Mouse (Mus musculus) liver, embryonic 11.5 days (tissue): ENCODE measurements around the gene Paics. TPM values are rescaled to one million over a fixed set of nuclear protein-coding genes. Genes with fewer than 3 reads are reported as not detected.

Experiments used
- ATAC-seq: fragments of 200-750 bp; cut with Nextera tagmentation; replicated peaks from 2 replicates; pipeline ENCODE4 v1.8.0; 2017; ENCODE audit warnings: moderate number of reproducible peaks, mild to moderate bottlenecking, moderate TSS enrichment, moderate library complexity; ENCODE audit not compliant: low FRiP score
- DNase-seq: peaks from one replicate; pipeline ENCODE4 v3.0.0-alpha.2; 2017; ENCODE audit warnings: low spot score
- H3K27ac ChIP-seq: fragments of 300-500 bp; sonication (generic); 2 replicates; pipeline ENCODE4 v1.5.1; 2014; ENCODE audit warnings: mild to moderate bottlenecking, low read depth, low read length, control low read depth
- H3K27me3 ChIP-seq: fragments of 300-500 bp; sonication (generic); replicated peaks from 2 replicates; pipeline ENCODE4 v1.6.1; 2014; ENCODE audit warnings: low read length, mixed read lengths; ENCODE audit not compliant: control insufficient read depth, insufficient read depth
- H3K36me3 ChIP-seq: fragments of 300-500 bp; sonication (generic); 2 replicates; pipeline ENCODE4 v1.6.1; 2014; ENCODE audit warnings: mild to moderate bottlenecking, low read length, moderate library complexity, mixed read lengths; ENCODE audit not compliant: control insufficient read depth, insufficient read depth
- H3K4me1 ChIP-seq: fragments of 300-500 bp; sonication (generic); replicated peaks from 2 replicates; pipeline ENCODE4 v1.6.1; 2014; ENCODE audit warnings: low read length, mixed read lengths; ENCODE audit not compliant: control insufficient read depth, insufficient read depth
- H3K4me2 ChIP-seq: fragments of 300-500 bp; sonication (generic); 2 replicates; pipeline ENCODE4 v1.6.1; 2014; ENCODE audit warnings: mild to moderate bottlenecking, control low read depth, moderate library complexity
- H3K4me3 ChIP-seq: fragments of 300-500 bp; sonication (generic); 2 replicates; pipeline ENCODE4 v1.5.1; 2014; ENCODE audit warnings: low read depth, low read length, control low read depth
- H3K9ac ChIP-seq: fragments of 300-500 bp; sonication (generic); 2 replicates; pipeline ENCODE4 v1.6.1; 2014; ENCODE audit warnings: low read depth, low read length, control low read depth
- H3K9me3 ChIP-seq: fragments of 300-500 bp; sonication (generic); 2 replicates; pipeline ENCODE4 v1.6.1; 2016; ENCODE audit warnings: low read length, inconsistent platforms, mixed read lengths; ENCODE audit not compliant: control insufficient read depth
- WGBS: fragments of 180-500 bp; shearing (Covaris S2); extraction: QIAGEN DNeasy Blood & Tissue Kit; methylation state at CpG from one replicate; pipeline ENCODE4 v1.1.7; 2014; 5-methylcytosine and 5-hydroxymethylcytosine counted together
- polyA plus RNA-seq: library from polyadenylated mRNA; unstranded; fragments of >200 nt; fragmentation: Nextera tagmentation; extraction: Ambion mirVana; gene quantifications from 2 replicates; pipeline ENCODE4 v1.2.1, GENCODE M21; 2014

Paics gene
- polyA plus RNA-seq, 1 experiment from 2014 or later: 357 TPM

DNA sequence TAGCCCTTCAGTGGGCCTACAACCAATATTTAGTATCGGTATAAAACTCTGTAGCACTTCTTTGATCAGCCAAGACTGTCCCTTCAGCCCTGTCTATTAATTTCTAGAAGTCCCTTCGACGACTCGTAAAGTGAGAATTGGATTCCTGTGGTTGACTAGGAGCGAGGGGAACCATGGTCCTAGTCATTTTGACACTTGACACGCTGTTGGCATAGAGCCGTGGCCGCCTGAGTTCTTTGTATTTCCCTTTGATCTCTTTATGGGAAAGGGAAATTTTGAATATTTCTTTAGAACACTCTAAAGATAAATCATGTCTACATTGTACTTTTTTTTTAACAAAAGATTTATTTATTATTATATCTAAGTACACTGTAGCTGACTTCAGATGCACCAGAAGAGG lies 24.6 kb downstream of the Paics start:
- Histone ChIP-seq H3K27ac (no peak overlapping the region), H3K36me3 (peaks cover 29% of the 10 kb centered on the region), H3K27me3 (no peaks in the 10 kb centered on the region), H3K9me3 (no peaks in the 10 kb centered on the region), H3K4me1 (peaks cover 5% of the 10 kb centered on the region), H3K9ac (peak overlapping the region; percentile 95), H3K4me2 (peak overlapping the region; percentile 86), H3K4me3 (peak overlapping the region; percentile 97)
- ATAC-seq: no peak
- WGBS: 77% methylated on average over 8 of the region's 8 CpGs
- DNase-seq: no peak

DNA sequence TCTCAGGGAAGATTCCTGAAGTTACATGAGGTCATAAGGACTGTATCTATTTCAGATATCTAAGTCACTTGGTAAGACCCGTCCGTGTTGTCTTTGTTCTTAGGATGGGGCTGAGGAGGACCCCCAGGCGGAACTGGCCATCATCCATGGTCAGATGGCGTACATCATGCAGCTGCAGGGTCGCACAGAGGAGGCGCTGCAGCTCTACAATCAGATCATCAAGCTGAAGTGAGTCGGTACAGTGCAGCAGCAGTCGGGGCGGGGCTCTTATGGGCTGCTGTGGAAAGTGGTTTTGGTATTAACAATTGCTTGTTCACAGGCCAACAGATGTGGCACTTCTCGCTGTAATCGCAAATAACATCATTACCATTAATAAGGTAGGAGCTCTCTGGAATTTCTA lies 32.9 kb downstream of the Paics start:
- H3K4me2 ChIP-seq: no peak overlapping the region
- H3K27me3 ChIP-seq: no peaks in the 10 kb centered on the region
- WGBS: 89% methylated on average over 11 of the region's 11 CpGs
- H3K27ac ChIP-seq: no peak overlapping the region
- H3K4me3 ChIP-seq: no peak overlapping the region
- DNase-seq (no peak), ATAC-seq (no peak)
- H3K4me1 ChIP-seq: no peaks in the 10 kb centered on the region
- H3K36me3 ChIP-seq: peaks cover 50% of the 10 kb centered on the region
- H3K9me3 ChIP-seq: no peaks in the 10 kb centered on the region
- no peak overlapping the region for H3K9ac ChIP-seq

DNA sequence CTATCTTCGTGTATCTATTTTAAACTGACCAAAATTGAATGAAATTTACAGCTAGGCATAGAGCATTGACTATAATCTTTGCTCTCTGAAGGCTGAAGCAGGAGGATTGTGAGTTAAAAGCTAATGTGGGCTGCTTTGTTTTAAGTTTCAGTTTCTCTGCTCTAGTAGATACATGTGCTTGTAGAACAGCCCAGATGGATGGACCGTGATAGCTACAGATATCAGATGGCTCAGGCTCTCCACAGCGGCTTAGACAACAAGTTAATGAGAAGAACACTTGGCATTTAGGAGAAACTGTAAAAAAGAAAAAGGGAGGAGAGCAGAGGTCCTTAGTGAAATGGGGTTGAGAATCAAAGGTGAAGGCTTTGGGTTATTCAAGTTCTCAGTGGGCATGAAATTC lies 39.7 kb downstream of the Paics start:
- DNase-seq: no peak
- ATAC-seq: peak; percentile 71
- Histone ChIP-seq H3K4me1 (peaks cover 5% of the 10 kb centered on the region), H3K9ac (0 out of 2 replicates have a peak overlapping the region, but pooled peaks have one; percentile 5), H3K9me3 (no peaks in the 10 kb centered on the region), H3K4me3 (no peak overlapping the region), H3K27me3 (no peaks in the 10 kb centered on the region), H3K4me2 (no peak overlapping the region), H3K27ac (peak overlapping the region; percentile 70), H3K36me3 (peaks cover 50% of the 10 kb centered on the region)
- WGBS: 68% methylated on average over 3 of the region's 3 CpGs

DNA sequence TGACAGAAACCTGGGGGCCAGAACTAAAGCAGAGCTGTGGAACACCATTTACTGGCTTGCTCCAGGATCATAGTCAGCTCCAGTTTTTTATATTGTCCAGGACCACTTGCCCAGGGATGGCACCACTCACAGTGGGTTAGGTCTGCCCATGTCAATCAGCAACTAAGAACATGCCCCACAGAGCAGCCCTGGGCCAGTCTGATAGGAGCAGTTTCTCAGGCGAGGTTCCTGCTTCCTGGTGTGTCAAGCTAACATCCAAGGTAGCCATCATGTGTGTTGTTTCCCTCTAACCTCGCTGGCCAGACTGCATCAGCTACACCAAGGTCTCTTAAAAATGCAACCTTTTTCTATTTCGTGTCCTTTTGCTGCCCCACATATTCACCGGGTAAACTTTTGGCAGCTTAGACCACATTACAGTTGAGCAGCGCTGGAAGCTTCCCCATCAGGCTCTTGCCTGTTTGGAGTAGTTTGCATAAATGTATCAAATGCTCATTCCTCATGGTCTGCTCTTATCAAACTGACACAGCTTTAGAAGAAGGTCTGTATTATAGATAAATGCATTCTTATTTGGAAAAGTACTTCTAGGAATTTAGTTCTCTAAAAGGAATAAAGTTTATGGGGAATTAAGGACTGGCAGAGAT lies 42.2 kb downstream of the Paics start:
- peak; percentile 41 for DNase-seq
- Histone ChIP-seq H3K4me2 (no peak overlapping the region), H3K4me1 (peaks cover 5% of the 10 kb centered on the region), H3K4me3 (no peak overlapping the region), H3K36me3 (peaks cover 58% of the 10 kb centered on the region), H3K9ac (no peak overlapping the region), H3K9me3 (no peaks in the 10 kb centered on the region), H3K27ac (peak overlapping the region; percentile 52), H3K27me3 (no peaks in the 10 kb centered on the region)
- 76% methylated on average over 5 of the region's 5 CpGs for WGBS
- ATAC-seq: peak; percentile 94

GRCm38 (mm10) chr5:76998416-76998815 lies 47.3 kb downstream of the Paics start:
- H3K36me3 ChIP-seq: peaks cover 42% of the 10 kb centered on the region
- H3K9me3 ChIP-seq: no peaks in the 10 kb centered on the region; the same call in 1 of the 2 replicates
- H3K27ac ChIP-seq: no peak overlapping the region
- WGBS: 70% methylated on average over 5 of the region's 5 CpGs
- H3K4me2 ChIP-seq: no peak overlapping the region
- DNase-seq: no peak
- ATAC-seq: no peak
- H3K4me1 ChIP-seq: no peaks in the 10 kb centered on the region
- H3K4me3 ChIP-seq: no peak overlapping the region
- no peaks in the 10 kb centered on the region for H3K27me3 ChIP-seq
- H3K9ac ChIP-seq: no peak overlapping the region

DNA sequence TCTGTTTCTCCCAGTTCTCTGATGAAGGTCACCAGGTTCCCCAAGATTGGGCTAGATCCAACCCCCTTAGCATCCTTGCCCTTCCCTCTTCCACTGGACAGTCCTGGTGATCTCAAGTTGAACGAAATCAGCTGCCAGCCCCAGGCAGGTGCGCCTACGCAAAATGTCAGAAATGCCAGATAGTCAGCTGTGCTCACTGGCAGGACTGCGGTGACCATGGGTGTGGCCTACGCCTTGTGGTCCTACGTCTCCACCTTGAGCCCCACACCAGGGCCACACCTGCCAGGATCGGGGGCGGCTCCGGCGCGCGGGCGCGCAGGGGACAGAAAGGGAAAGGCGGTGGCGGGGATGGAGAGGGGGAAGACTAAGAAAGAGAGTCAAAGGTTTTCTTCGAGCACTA lies 50.1 kb downstream of the Paics start:
- WGBS: 90% methylated on average over 17 of the region's 17 CpGs
- ATAC-seq (no peak), DNase-seq (no peak)
- Histone ChIP-seq H3K4me3 (no peak overlapping the region), H3K9me3 (no peaks in the 10 kb centered on the region; the same call in 1 of the 2 replicates), H3K9ac (no peak overlapping the region), H3K27ac (no peak overlapping the region), H3K4me1 (no peaks in the 10 kb centered on the region), H3K4me2 (no peak overlapping the region), H3K27me3 (no peaks in the 10 kb centered on the region), H3K36me3 (peaks cover 29% of the 10 kb centered on the region)

GRCm38 (mm10) chr5:77004051-77004821 lies 53.1 kb downstream of the Paics start, which contains the start of gene Arl9:
Gene Arl9, plus strand, starts transcription at chr5:77004055.
- H3K4me1 ChIP-seq: no peaks in the 10 kb centered on the region
- ATAC-seq (no peak), DNase-seq (no peak)
- H3K4me3 ChIP-seq: no peak within 1 kb of the TSS
- no peak within 1 kb of the TSS for H3K4me2 ChIP-seq
- H3K9ac ChIP-seq: no peak within 1 kb of the TSS
- H3K27ac ChIP-seq: no peak within 1 kb of the TSS
- H3K36me3 ChIP-seq: peaks cover 11% of the 10 kb centered on the region
- H3K27me3 ChIP-seq: no peaks in the 10 kb centered on the region
- H3K9me3 ChIP-seq: no peaks in the 10 kb centered on the region; the same call in 1 of the 2 replicates
- WGBS: 92% methylated on average over 6 of the region's 6 CpGs

GRCm38 (mm10) chr5:77010352-77010751 lies 59.2 kb downstream of the Paics start:
- Histone ChIP-seq H3K36me3 (no peaks in the 10 kb centered on the region), H3K9me3 (no peaks in the 10 kb centered on the region), H3K4me1 (no peaks in the 10 kb centered on the region), H3K9ac (no peak overlapping the region), H3K27me3 (no peaks in the 10 kb centered on the region), H3K27ac (0 out of 2 replicates have a peak overlapping the region, but pooled peaks have one; percentile 11), H3K4me3 (no peak overlapping the region), H3K4me2 (no peak overlapping the region)
- 78% methylated on average over 9 of the region's 9 CpGs for WGBS
- ATAC-seq (peak; percentile 60; the same call in 1 of the 2 replicates), DNase-seq (no peak)
